Mouse (Mus musculus) bone marrow macrophage, adult 2 months (primary cell): Measurements from ENCODE around the gene Ak2.

Experiments
- CTCF ChIP-seq: IDR thresholded peaks from 2 replicates; pipeline ENCODE4 v1.5.1; 2012; ENCODE audit warnings: low read depth, mild to moderate bottlenecking, low read length, moderate library complexity
- POLR2A ChIP-seq: IDR thresholded peaks from 2 replicates; pipeline ENCODE4 v1.6.1; 2012; ENCODE audit warnings: mild to moderate bottlenecking, low read depth, low read length, borderline replicate concordance

DNA sequence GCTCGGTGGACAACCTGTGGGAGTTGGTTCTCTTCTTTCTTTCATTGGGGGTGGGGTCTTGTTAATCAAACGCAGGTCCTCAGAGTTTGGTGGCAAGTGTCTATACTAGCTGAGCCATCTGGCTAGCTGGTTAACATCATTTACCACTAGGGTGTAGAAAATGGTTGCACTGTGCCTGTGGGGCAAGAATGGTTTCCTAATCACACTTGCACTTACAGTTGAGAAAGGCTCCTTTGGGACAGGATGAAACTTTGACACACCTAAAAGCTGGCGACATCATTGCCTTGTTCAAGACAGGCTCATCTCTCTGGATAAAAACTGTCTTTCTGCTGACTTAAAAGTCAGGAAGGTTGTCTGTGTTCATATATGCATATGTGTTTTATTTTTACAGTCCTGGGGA lies 418 bp downstream of the Ak2 start:
- TF ChIP-seq CTCF (no peak), POLR2A (no peak)
